Mouse (Mus musculus) gastrocnemius, postnatal 10 days (tissue): ENCODE measurements around the gene Lrwd1. TPM values are rescaled to one million over a fixed set of nuclear protein-coding genes. Genes with fewer than 3 reads are reported as not detected.

ENCODE experiments used
- DNase-seq: peaks from one replicate; pipeline ENCODE4 v3.0.0; 2021; ENCODE audit warnings: mixed read lengths
- microRNA-seq, 2 experiments: library from miRNA; unstranded; fragments of <30 nt; microRNA quantifications; one replicate each; pipeline ENCODE4 v1.2.0; 2021
- total RNA-seq, 2 experiments: library from RNA; stranded (reverse); gene quantifications; 2 replicates each; pipeline ENCODE4 v1.2.3; 2021

The Lrwd1 gene
- total RNA-seq, 2 experiments from 2014 or later = 4.9 to 7.4 TPM

DNA sequence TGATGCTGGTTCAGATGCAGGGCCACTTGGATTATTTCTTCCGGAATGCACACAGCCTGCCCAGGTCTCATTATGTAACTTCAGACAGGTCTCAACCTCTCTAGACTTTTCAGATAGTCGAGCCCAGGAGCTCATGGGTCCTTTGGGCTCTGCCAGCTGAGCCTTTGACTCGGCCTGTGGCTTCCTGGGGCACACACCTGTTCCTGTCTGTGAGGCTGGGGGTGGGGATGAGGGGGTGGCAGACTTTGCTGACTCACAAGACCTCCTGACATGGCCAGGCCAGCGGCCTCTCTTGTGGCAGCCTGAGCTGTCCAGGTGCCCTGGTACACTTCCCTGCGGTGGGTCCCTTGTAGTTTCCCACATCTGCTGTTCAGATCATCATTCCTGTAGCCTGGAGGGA is 43.9 kb downstream of the Lrwd1 start:
- no peak for DNase-seq

GRCm38 (mm10) chr5:136088821-136089575 is 46.9 kb downstream of the Lrwd1 start:
- DNase-seq = no peak

DNA sequence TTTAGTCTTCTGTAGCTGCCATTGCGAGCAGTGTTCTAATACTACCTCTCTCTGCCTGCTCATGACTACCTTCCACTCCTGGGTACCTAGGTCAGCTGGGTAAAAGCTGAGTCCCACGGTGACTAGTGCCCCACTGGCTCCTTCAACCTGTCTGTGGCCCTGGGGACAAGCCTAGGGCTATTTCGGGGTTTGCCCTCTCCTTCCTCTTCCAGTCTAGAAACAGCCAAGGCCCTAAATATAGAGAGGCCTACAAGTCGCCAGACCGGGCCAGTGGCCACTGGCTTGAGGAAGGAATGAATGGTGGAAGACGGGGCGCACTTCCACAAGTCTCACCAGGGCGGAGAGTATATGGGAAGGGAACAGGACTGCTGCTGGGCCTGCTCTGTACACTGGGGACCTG is 49.6 kb downstream of the Lrwd1 start:
- DNase-seq = no peak

GRCm38 (mm10) chr5:136084891-136085651 is 50.8 kb downstream of the Lrwd1 start:
- DNase-seq = peak; percentile 31

- DNase-seq = no peak
Measured at GRCm38 (mm10) chr5:136084144-136084881, 51.6 kb downstream of the Lrwd1 start.

- peak; percentile 88 for DNase-seq
Measured at GRCm38 (mm10) chr5:136083669-136084107, 52.2 kb downstream of the Lrwd1 start, which contains the start of gene Rasa4. Gene Rasa4 (plus strand): TSS chr5:136083916.

- DNase-seq = no peak
Measured at GRCm38 (mm10) chr5:136082345-136082744, 53.5 kb downstream of the Lrwd1 start.

GRCm38 (mm10) chr5:136078136-136078535 is 57.7 kb downstream of the Lrwd1 start:
- DNase-seq = no peak

- no peak for DNase-seq
Measured at GRCm38 (mm10) chr5:136077001-136077550, 58.8 kb downstream of the Lrwd1 start.

DNA sequence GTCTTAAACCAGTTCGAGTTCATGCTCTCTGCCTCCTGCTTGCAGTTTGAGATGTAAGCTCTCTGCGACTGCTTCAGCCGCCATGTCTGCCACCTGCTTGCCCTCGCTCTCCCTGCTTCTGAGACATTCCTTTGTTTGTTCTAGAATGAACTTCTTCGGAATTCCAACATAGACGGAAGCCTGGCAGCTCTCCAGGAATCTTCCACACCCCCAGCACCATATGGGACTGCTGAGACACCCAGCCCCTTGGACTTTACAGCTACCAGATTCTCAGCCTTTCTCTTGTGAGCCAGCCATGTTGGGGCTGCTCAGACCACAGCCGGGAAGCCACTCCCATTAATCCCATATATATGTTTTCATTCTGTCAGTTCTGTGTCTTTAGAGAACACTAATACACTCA is 59.6 kb downstream of the Lrwd1 start:
- peak; percentile 23 for DNase-seq

- DNase-seq = no peak
Measured at GRCm38 (mm10) chr5:136075076-136075475, 60.8 kb downstream of the Lrwd1 start.

DNA sequence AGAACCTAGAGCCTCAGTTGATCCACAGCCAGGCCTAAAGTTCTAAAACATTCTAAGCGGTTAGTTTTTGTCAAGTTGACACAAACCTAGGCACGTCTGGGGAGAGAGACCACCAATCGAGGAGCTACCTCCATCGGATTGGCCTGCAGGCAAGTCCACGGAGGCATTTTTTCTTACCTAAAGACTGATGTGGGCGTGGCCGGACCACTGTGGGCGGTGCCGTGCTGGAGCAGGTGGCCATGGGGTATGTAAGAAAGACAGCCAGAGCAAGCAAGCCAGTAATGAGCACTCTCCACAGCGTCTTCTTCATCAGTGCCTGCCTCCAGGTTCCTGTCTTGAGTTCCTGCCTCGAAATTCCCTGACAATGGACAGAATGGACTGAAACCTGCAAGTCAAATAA is 62.3 kb downstream of the Lrwd1 start:
- no peak for DNase-seq

DNA sequence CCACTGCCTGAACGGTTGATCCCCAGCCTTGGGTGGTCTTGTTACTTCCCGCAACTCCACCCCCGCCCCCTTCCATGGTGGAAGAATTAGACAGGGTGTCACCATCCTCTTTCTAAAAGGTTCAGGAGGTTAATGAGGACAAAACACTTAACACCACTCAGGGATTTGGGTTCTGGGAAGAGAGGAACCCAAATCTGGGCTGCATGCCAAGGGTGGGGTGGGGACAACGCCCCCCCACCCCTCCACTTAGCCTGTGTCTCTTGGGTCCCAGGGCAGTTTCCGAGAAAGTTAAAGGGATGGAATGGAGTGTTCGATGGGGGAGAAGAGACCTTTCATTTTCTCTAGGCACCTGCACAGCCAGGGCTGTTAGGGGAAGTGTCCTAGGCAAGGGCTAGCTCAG is 62.8 kb downstream of the Lrwd1 start:
- DNase-seq = no peak

Small RNA genes within 50 kb of the gene (microRNA-seq; reads per million reads assigned to microRNA genes)
- gene Mir7035 = 0 to 1.0 reads per million in 2 experiments

Other genes with a start within 250 kb of the Lrwd1 start
- 100 to 1,000 TPM; 357 to 451 TPM for gene Hspb1, start 248.2 kb downstream of the Lrwd1 start, total RNA-seq
- gene Ywhag, start 201.5 kb downstream of the Lrwd1 start, total RNA-seq = 100 to 1,000 TPM; 302 to 322 TPM
- 1 to 10 TPM in 1 of 2 experiments, under 1 TPM in 1; 0.78 to 1.1 TPM for gene Ssc4d, start 161.5 kb downstream of the Lrwd1 start, total RNA-seq
- not detected for gene Zp3, start 156.0 kb downstream of the Lrwd1 start, total RNA-seq
- gene Dtx2, start 141.3 kb downstream of the Lrwd1 start, total RNA-seq = 1 to 10 TPM; 7.7 to 9.2 TPM
- gene Upk3b, start 97.6 kb downstream of the Lrwd1 start, total RNA-seq = under 1 TPM in 1 of 2 experiments, not detected in 1; 0.14 TPM
- not detected for gene Upk3bl, start 81.6 kb downstream of the Lrwd1 start, total RNA-seq
- 10 to 100 TPM; 12.9 to 20.5 TPM for gene Rasa4, start 52.2 kb downstream of the Lrwd1 start, total RNA-seq
- gene Polr2j, start 19.4 kb downstream of the Lrwd1 start, total RNA-seq = 10 to 100 TPM; 71.2 to 75.6 TPM
- 1 to 10 TPM; 5.0 to 6.2 TPM for gene Alkbh4, start 72 bp upstream of the Lrwd1 start, total RNA-seq
- 1 to 10 TPM; 4.9 to 7.8 TPM for gene Orai2, start 34.6 kb upstream of the Lrwd1 start, total RNA-seq
- gene Prkrip1, start 62.9 kb upstream of the Lrwd1 start, total RNA-seq = 10 to 100 TPM; 26.9 to 28.2 TPM
- gene Sh2b2, start 110.5 kb upstream of the Lrwd1 start, total RNA-seq = 10 to 100 TPM; 10.3 to 11.5 TPM